Mouse (Mus musculus): ENCODE results near the gene Clec16a.

DNA sequence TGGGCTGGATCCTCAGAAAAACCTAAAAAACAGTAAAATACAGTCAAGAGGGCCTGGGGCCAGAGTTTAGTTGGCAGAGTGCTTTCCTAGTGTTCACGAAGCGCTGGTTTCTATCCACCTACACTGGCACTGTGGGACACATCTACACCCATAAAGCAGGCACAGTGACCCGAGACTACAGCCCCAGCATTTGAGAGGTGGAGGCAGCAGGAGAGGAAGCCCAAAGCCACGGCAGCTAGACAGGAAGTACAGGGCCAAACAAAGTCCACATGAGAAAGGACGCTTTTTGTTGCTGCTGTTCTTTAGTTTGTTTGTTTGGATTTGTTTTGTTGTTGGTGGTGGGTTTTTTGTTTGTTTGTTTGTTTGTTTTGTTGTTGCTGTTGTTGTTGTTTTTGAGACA is 8.8 kb upstream of the Clec16a start:
- TF ChIP-seq CTCF (IDR thresholded peaks at IDR 0.05; ENCODE audit: low read depth), result no peak
- TF ChIP-seq EP300 (IDR thresholded peaks at IDR 0.05; ENCODE audit: low read depth), result no peak

All from liver, embryonic 14.5 days (tissue).